Mouse (Mus musculus) c-Kit-positive CD71-negative TER-119-negative erythroid progenitor cells, embryonic 14.5 days (primary cell): ENCODE measurements around the gene Stag3.

ENCODE experiments used
- DNase-seq: peaks from one replicate; pipeline ENCODE4 v3.0.0-alpha.2; 2013; ENCODE audit warnings: low read depth

Gene Stag3

DNA sequence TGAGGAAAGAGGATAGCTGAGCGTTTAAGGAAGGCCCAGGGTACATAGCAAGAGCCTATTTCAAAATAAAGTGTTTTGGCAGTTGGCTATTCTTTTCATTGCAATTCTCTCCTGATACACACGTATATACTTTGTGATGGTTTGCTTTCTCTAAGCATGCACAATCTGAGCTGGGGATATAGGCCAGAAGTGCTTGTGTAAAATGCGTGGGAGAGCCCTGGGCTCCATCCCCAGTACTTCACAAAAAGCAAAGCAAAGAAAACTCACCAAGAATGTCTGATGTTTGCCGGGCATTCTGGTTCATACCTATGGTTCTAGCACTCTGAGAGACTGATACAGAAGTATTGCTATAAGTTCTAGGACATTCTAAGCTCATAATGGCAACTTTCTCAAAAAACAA is 11.1 kb upstream of the Stag3 start:
- no peak for DNase-seq

DNA sequence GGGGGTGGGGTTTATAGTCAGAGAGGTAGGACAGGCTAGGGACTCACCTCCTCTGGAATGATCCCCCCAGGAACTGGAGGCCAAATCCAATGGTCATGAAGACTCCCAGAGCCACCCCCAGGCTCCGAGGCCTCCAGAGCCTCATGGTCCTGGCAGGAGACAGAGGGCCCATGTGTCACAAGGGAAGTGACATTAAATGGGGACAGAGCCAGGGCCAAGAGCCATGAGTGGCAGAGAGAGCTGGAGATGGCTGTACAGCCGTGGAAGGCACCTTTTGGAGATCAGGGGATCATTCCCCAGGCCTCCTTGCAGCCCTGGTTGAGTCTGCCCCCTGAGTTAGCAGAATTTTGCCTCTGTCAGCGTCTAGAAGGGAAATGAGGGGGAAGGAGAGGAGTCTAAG is 8.8 kb upstream of the Stag3 start:
- DNase-seq = no peak

DNA sequence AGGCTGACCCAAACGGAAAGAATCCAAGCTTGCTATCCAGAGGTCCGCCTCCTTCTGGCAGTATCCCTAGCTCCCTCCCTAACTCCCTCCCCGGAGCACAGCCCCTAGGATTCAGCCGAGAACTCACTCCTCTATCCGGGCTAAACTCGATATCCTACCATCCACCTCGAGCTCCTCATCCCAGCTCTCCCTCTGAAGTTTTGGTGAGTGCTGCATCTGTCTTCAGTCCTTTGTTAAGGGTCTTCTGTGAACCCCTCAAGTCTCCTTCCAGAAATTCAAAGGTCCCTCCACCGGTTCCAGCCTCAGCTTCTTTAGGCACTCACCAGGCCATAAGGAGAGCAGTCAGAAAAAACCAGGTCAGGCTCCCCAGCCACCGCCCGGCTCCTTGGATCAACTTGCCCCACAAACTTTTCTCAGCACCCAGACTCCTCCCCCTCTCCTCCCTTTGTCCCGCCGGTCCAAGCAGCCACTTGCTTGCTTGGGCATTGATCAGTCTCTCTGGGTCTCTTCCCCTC is 7.6 kb upstream of the Stag3 start, which contains the start of gene Gal3st4:
TSS of gene Gal3st4 (minus strand) at position 432 of the 515 bp plus-strand sequence.
- no peak for DNase-seq

DNA sequence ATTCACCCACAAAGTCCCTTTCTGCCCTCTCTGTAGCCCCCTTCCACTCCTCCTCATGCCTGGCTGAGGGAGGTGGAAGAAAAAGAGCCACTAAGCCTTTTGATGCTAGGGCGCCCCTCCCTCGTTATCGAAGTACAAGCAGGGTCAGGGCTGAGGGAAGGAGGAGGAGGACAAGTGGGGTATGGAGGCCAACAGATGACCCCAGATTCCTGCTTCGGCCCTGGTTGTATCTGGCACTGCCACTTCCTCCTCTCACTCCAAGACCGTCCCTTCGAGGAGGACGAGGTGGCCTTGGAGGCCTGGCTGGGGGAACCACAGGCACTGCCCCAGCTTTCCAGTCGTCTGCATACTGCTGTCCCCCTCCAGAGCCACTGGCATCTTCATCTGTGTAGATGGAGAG is 5.9 kb upstream of the Stag3 start:
- no peak for DNase-seq

DNA sequence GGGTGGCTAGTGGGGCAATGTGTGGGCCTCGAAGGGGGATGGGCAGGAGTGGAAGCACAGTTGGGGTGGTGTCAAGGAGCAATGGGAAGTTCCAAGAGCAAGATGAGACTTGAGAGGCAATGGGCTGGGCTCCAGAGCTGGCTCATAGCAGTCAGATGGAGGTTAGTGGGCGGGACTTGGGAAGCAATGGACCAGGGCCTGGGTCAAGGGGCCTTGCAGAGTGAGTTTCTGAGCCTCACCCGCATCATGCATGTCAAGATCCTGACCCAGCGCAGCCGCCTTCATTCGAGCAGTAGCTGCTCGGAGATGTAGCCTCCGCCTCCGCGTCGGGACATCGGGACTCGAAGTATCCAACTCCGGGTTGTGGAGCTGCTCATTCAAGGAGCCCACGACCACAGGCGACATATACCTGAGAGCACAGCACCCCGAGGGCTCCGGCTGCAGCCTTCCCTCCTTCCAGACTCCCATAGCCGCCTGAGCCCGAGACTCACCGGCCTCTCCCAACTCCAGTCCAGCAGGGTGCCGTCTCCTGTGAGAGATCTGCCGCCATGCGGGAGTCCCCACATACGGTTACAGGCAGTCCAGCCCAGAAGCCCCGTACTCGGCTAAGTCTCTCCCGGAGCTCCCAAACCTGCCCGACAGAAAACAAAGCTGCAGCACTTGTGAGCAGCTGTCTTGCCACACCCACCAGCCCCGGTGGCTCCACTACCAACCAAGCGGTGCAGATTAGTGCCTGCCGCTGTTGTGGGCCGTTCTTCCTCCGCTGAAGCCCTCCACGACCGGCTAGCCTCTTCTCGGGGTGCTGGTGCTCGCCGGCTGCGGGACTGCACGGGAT is 4.6 kb upstream of the Stag3 start:
- no peak for DNase-seq

DNA sequence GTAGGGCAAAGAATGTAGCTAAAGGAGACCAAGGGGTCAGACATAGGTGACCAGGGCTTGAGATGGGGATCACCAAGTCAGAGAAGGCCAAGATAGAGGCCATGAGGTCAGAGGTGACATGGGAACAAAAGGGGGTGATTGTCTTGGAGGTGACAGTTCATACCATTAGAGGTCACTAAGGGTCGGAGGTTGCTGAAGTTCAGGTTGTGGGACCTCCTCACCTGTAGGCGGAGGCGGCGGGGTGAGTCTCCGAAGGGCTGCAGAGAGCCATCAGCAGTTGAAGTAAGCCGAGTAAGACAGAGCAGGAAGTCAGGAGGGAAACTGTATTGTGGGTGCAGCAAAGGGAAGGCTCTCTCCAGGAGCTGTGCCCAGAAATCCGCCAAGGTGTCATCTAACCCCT is 2.0 kb upstream of the Stag3 start:
- DNase-seq = no peak

DNA sequence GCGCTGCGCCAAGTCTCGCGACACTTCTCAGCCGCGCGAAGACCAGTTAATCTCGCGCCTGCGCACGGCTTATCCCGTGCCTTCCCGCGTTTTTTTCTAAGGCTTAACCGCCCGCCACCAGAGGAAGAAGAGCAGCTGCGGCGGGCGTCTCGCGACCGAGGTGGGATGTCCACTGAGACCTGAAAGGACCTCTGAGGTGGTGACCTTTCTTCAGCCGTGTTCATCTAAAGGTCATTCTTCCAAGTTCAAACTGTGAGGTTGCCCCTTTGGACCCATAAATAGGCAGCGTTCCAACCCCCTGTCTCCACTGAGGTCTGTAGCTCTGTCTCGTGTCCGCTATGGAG is 357 bp downstream of the Stag3 start:
- DNase-seq = no peak

DNA sequence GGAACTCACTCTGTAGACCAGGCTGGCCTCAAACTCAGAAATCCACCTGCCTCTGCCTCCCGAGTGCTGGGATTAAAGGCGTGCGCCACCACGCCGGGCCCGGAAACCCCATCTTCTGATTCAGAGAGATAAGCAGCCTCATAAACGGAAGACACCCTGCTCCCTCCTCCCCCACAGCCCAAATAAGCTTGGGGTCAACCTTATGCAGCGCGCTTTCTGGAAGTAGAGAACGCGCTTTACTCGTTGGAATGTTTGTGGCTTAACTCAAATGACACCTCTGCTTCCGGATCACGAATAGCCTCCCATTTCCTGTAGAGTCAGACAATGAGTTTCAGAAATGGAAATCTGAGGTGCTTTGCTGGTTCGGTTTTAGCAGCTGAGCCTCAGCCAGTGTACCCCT is 789 bp downstream of the Stag3 start:
- no peak for DNase-seq

DNA sequence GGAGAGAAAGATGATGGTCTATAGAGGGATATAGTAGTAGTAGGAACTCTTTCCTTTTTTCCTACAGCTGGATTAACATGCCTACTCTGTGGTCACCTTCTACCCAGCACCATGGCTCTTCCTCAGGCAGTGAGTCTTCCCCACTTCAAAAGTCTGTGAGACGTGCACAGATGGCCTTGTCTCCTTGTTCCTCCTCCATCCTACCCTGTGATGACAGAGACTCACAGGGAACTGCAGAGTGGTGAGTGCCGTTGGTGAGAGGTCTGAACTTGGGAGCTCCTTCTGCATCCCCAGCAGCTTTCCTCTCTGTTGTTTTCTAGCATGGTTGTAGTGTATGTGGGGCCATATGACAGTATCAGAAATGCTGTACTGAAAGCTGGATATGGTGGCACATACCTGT is 1.8 kb downstream of the Stag3 start:
- no peak for DNase-seq

DNA sequence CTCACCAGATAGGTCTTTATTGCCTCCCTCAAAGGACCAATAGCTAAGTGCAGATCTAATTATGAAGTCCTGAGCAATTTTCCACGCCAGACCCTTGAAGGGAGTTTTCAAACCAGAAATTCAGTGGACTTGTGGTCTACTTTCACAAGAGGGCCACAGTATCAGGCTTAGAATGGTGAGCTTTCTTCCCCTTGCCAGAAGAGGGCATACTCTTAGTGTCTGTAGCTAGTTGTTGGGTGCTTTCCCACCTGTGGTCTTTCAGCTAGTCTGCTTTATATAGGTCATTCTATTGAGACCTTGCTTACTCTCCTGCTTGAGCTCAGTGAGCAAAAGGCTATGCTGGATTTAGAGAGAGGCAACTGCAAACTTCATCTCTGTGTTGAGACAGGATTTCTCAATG is 3.5 kb downstream of the Stag3 start:
- no peak for DNase-seq

DNA sequence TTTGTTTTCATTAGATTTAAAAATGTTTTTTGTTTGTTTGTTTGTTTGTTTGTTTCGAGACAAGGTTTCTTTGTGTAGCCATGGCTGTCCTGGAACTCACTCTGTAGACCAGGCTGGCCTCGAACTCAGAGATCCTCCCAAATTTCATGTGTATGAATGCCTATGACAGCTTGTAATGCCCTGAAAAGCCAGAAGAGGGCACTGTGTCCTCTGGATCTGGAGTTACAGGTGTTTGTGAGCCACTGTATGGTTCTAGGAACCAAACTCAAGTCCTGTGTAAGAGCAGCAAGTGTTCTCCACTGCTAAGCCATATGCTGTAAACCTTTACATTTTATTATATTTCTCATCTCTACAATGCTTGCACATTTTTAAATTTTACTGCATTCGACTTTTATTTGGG is 7.8 kb downstream of the Stag3 start:
- no peak for DNase-seq

DNA sequence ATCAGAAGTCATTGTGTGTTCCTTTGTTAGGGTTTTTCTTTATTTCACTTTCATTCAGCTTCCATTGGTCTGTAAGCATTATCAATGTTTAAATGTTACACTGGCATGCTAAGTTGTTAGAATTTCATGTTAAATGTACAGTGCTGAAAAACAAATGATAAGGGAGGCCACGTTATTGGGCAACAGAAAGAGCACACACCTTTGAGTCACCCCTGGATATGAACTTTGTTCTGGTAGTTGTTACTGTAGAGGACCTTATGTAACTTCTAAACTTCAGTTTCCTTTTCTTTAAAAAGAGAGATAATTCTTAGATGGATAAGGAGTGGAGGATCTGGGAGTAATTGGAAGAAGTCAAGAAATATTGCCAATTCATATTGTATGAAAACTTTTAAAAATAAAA is 11.6 kb downstream of the Stag3 start:
- DNase-seq = no peak

DNA sequence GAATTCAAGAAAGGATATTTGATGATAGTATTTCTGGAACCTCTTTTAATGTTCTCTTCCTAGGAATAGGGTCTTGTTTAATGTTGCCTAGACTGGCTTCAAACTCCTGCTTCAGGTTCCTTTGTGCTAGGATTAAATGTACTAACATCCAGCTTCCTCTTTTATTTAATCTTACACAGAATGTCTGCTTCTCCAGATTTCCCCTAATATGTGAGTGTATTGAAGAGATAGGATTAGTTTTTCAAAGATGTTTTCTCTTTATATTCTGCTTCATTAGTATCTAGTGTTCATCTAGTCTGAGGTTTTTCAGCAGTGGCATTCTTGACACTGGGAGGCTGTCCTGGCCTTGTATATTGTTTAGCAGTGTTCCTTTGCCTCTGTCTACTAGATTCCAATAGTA is 14.1 kb downstream of the Stag3 start:
- DNase-seq = no peak

DNA sequence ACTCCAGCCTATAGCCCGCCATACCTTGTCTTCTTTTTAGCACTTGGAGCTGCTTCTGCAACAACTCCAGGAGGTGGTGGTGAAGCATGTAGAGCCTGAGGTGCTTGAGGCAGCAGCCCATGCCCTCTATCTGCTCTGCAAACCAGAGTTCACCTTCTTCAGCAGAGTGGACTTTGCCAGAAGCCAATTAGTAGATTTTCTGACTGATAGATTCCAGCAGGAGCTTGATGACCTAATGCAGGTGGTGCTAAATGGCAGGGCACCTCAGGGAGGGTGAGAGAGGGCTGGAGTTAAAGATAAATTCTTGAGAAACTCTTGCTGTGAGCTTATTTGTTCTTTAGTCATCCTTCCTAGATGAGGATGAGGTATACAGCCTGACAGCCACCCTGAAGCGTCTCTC is 19.6 kb downstream of the Stag3 start:
- DNase-seq = no peak

DNA sequence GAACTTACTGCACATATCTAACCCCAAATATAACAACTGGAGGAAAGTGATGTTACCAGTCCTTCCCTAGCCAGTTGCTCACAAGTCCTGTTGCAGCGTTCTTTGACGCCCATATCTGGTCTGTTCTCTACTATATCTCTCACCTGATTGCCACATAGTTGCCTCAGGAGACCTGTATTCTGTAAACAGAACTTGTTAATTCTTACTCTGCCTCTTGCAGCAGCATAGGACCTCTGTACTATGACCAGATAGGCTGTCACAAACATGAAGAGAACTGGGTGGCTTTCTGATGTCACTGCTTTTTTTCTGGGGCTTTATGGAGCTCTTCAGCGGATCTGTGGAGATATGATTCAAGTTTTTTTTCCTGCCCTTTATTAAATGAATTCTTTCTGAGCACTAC is 32.8 kb downstream of the Stag3 start:
- DNase-seq = no peak

DNA sequence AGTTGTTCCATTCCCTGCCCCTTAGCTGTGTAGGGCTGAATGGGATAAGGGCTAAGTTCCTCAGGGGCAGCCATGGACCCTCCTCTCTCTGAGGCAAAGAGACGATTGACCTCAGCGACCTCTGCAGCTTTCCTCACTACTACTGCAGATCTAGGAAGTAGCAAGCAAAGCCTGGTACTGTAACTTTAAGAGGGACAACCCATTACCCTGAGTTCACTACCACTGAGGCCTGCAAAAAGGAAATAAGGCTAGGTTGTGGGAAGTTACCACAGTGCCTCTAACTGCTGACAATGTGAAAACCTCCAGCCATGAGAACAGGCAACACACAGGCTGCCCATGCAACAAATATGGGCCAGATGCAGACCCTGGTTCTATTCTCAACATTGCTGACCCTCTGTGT is 61.6 kb downstream of the Stag3 start, which contains the start of gene Pvrig:
TSS of gene Pvrig (plus strand) at position 301 of the 400 bp plus-strand sequence.
- DNase-seq = no peak

DNA sequence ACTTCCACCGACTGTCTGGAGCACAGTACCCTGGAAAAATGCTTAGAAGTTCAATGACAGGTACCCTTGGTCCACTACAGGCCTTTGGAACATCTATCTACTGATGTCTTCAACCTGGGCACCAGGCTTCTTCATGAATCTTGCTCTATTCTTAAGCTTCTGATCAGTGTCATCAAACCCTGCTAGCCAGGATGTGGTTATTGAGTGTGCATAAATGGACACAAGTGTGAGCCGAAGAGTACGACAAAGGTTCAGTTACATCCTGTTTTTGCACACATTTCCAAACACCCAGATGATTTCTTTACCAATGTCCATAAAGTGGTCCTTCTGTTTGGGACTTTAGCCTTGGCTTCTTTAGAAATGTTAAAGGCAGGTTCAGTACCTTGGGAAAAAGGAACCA is 63.2 kb downstream of the Stag3 start:
- DNase-seq = no peak
